Mouse (Mus musculus): ENCODE results near the gene Kcnh1. TPM values are rescaled to one million over a fixed set of nuclear protein-coding genes. Genes with fewer than 3 reads are reported as not detected.

Gene Kcnh1
- total and polyA plus RNA-seq, 3 experiments: not detected

DNA sequence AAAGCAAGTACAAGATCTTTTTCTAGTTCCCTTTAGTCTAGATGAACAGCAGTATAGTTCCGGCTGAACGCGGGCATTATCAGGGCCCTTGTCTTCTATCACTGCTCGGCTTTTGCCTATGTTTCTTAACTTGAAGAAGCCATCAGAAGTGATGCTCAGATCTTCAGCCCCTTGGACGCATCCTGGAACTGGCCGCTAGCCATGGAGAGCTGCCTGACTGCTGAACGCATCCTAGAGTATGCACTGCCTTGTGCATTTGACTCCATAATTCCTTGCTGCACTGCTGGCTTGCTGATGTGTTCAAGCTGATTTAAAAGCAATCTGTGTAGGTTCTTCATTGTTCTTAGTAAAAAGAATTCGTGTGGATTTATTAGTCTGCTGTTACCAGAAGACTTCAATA, 97.9 kb downstream of the Kcnh1 start:
- no peak for DNase-seq (ENCODE audit: extremely low read depth)
- no peak overlapping the region for H3K4me3 ChIP-seq (replicated peaks in 1 of 3; ENCODE audit: low read depth in 2 of 3, low read length in 2 of 3, poor library complexity in 1 of 3)
- H3K4me2 ChIP-seq (ENCODE audit: insufficient read depth, low read depth, poor library complexity, severe bottlenecking): no peak overlapping the region
- no peak overlapping the region for H3K27ac ChIP-seq (ENCODE audit: insufficient read depth, low read depth)
- peaks cover 74% of the 10 kb centered on the region for H3K27me3 ChIP-seq (replicated peaks)
- H3K36me3 ChIP-seq (replicated peaks in 1 of 2; ENCODE audit: control insufficient read depth in 1 of 2, insufficient read depth in 1 of 2, low read length in 1 of 2): no peaks in the 10 kb centered on the region
- no peaks in the 10 kb centered on the region for H3K79me2 ChIP-seq (replicated peaks; ENCODE audit: control insufficient read depth, extremely low read depth, insufficient read depth, poor library complexity, severe bottlenecking)
- no peak overlapping the region for H3K9ac ChIP-seq (ENCODE audit: insufficient read depth, low read depth)
- in situ Hi-C loops (cut with MboI; ENCODE audit: low pct_ligation_motif_present, low pct_unique_long_range_greater_than_20kb, low sequenced_read_pairs): no loop called here
- TF ChIP-seq TCF12 (IDR thresholded peaks at IDR 0.05; ENCODE audit: low read depth, low read length) (no peak), RAD21 (IDR thresholded peaks at IDR 0.05; ENCODE audit: low read depth, low read length) (no peak), POLR2A (IDR thresholded peaks at IDR 0.05; ENCODE audit: low read depth, low read length) (no peak), PAX5 (IDR thresholded peaks at IDR 0.05; ENCODE audit: low read length) (no peak), USF2 (conservative IDR thresholded peaks at IDR 0.05; ENCODE audit: low read depth, low read length) (no peak), HCFC1 (IDR thresholded peaks at IDR 0.05; ENCODE audit: low read depth, low read length) (no peak), JUND (conservative IDR thresholded peaks at IDR 0.05; ENCODE audit: low read depth, low read length) (no peak), NELFE (IDR thresholded peaks at IDR 0.05; ENCODE audit: low read depth, low read length) (no peak), ZC3H11A (IDR thresholded peaks at IDR 0.05; ENCODE audit: low read depth, low read length) (no peak), NRF1 (IDR thresholded peaks at IDR 0.05; ENCODE audit: low read depth, low read length) (no peak), RCOR1 (conservative IDR thresholded peaks at IDR 0.05; ENCODE audit: low read depth, low read length) (no peak), MAFK (IDR thresholded peaks at IDR 0.05; ENCODE audit: insufficient replicate concordance, low read length) (no peak), TBP (conservative IDR thresholded peaks at IDR 0.05; ENCODE audit: low read depth, low read length) (no peak), BHLHE40 (IDR thresholded peaks at IDR 0.05; ENCODE audit: low read depth, low read length) (no peak), IRF4 (IDR thresholded peaks at IDR 0.05; ENCODE audit: low read depth, low read length) (no peak), MAZ (IDR thresholded peaks at IDR 0.05; ENCODE audit: low read depth, low read length) (no peak)
- dilution Hi-C loops (cut with MboI; ENCODE audit: extremely low pct_ligation_motif_present, extremely low pct_unique_long_range_greater_than_20kb, low sequenced_read_pairs): no loop called here
- no peaks in the 10 kb centered on the region for H3K9me3 ChIP-seq (replicated peaks; ENCODE audit: low read length)
- no peaks in the 10 kb centered on the region for H3K4me1 ChIP-seq (ENCODE audit: control insufficient read depth in 1 of 2, insufficient read depth in 2 of 2)

DNA sequence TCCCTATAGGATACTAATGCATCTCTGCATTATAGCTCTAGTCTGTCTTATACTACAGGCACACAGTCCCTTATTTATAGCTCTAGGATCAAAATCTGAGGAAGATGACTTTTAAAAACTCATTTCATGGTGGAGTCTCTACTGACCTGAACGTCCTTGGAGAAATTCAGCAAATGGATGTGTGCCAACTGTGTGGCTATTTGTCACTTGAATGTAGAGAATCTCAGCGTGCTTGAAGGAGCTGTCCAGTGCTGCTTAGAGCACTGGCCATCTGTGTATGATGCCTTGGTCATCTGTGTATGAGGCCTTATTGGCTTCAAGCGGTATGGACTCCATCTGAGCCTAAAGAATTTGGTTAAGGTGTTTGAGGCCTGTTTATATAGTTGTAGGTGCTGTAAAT, 100.7 kb downstream of the Kcnh1 start:
- DNase-seq (ENCODE audit: extremely low read depth): no peak
- H3K27me3 ChIP-seq (replicated peaks): peaks cover 69% of the 10 kb centered on the region
- H3K36me3 ChIP-seq (replicated peaks in 1 of 2; ENCODE audit: control insufficient read depth in 1 of 2, insufficient read depth in 1 of 2, low read length in 1 of 2): no peaks in the 10 kb centered on the region
- in situ Hi-C loops (cut with MboI; ENCODE audit: low pct_ligation_motif_present, low pct_unique_long_range_greater_than_20kb, low sequenced_read_pairs): no loop called here
- no peak overlapping the region for H3K4me3 ChIP-seq (replicated peaks in 1 of 3; ENCODE audit: low read depth in 2 of 3, low read length in 2 of 3, poor library complexity in 1 of 3)
- H3K79me2 ChIP-seq (replicated peaks; ENCODE audit: control insufficient read depth, extremely low read depth, insufficient read depth, poor library complexity, severe bottlenecking): no peaks in the 10 kb centered on the region
- dilution Hi-C loops (cut with MboI; ENCODE audit: extremely low pct_ligation_motif_present, extremely low pct_unique_long_range_greater_than_20kb, low sequenced_read_pairs): no loop called here
- no peaks in the 10 kb centered on the region for H3K4me1 ChIP-seq (ENCODE audit: control insufficient read depth in 1 of 2, insufficient read depth in 2 of 2)
- TF ChIP-seq POLR2AphosphoS2 (IDR thresholded peaks at IDR 0.05; ENCODE audit: low read depth, low read length): no peak
- TF ChIP-seq USF2 (conservative IDR thresholded peaks at IDR 0.05; ENCODE audit: low read depth, low read length): no peak
- no peaks in the 10 kb centered on the region for H3K9me3 ChIP-seq (replicated peaks; ENCODE audit: low read length)
- no peak overlapping the region for H3K9ac ChIP-seq (ENCODE audit: insufficient read depth, low read depth)
- no peak overlapping the region for H3K4me2 ChIP-seq (ENCODE audit: insufficient read depth, low read depth, poor library complexity, severe bottlenecking)
- no peak overlapping the region for H3K27ac ChIP-seq (ENCODE audit: insufficient read depth, low read depth)

Data from CH12.LX (cell line).